Mouse (Mus musculus) liver, embryonic 14.5 days (tissue): ENCODE measurements around the gene Rfx5. TPM values are rescaled to one million over a fixed set of nuclear protein-coding genes. Genes with fewer than 3 reads are reported as not detected.

ENCODE experiments used
- ATAC-seq: fragments of 200-750 bp; cut with Nextera tagmentation; 2 replicates; pipeline ENCODE4 v1.8.0; 2017; ENCODE audit warnings: moderate number of reproducible peaks, mild to moderate bottlenecking, moderate library complexity; ENCODE audit not compliant: insufficient read depth
- DNase-seq, 3 experiments: peaks; one replicate each; pipeline ENCODE4 v3.0.0-alpha.2; 2012 to 2013; ENCODE audit warnings: low read depth in 3 of 3, low spot score in 3 of 3
- H3K27ac ChIP-seq: fragments of 300-500 bp; sonication (generic); 2 replicates; pipeline ENCODE4 v1.5.1; 2014; ENCODE audit warnings: moderate library complexity, mild to moderate bottlenecking, control low read depth, inconsistent platforms
- H3K27me3 ChIP-seq: fragments of 300-500 bp; sonication (generic); 2 replicates; pipeline ENCODE4 v1.6.1; 2014; ENCODE audit warnings: mild to moderate bottlenecking, low read length, moderate library complexity; ENCODE audit not compliant: control insufficient read depth, insufficient read depth
- H3K36me3 ChIP-seq: fragments of 300-500 bp; sonication (generic); replicated peaks from 2 replicates; pipeline ENCODE4 v1.6.1; 2014; ENCODE audit warnings: low read depth; ENCODE audit not compliant: control insufficient read depth, insufficient read depth
- H3K4me1 ChIP-seq, 2 experiments: fragments of 200-500 bp in 1 of 2; fragments of 300-500 bp in 1 of 2; sonication (generic) in 1 of 2; replicated peaks; 2 replicates each; pipeline ENCODE4 v1.6.1; 2012 to 2014; ENCODE audit warnings: antibody characterized with exemption in 1 of 2, inconsistent platforms in 1 of 2, low read length in 1 of 2; ENCODE audit not compliant: control insufficient read depth in 2 of 2, insufficient read depth in 2 of 2
- H3K4me2 ChIP-seq: fragments of 300-500 bp; sonication (generic); 2 replicates; pipeline ENCODE4 v1.6.1; 2014; ENCODE audit warnings: low read depth, mild to moderate bottlenecking, control low read depth, moderate library complexity
- H3K4me3 ChIP-seq, 2 experiments: fragments of 200-500 bp in 1 of 2; fragments of 300-500 bp in 1 of 2; sonication (generic) in 1 of 2; 2 replicates each; pipeline ENCODE4 v1.5.1; 2012 to 2014; ENCODE audit warnings: low read depth in 2 of 2, low read length in 2 of 2, mild to moderate bottlenecking in 2 of 2, control low read depth in 1 of 2, inconsistent platforms in 1 of 2, moderate library complexity in 1 of 2; ENCODE audit not compliant: insufficient read depth in 1 of 2
- H3K9ac ChIP-seq: fragments of 300-500 bp; sonication (generic); replicated peaks from 2 replicates; pipeline ENCODE4 v1.6.1; 2014; ENCODE audit warnings: mild to moderate bottlenecking, control low read depth, moderate library complexity
- H3K9me3 ChIP-seq: fragments of 300-500 bp; sonication (generic); 2 replicates; pipeline ENCODE4 v1.6.1; 2016; ENCODE audit warnings: low read length, mixed read lengths; ENCODE audit not compliant: control insufficient read depth
- CTCF ChIP-seq: IDR thresholded peaks from 2 replicates; pipeline ENCODE4 v1.5.1; 2016; ENCODE audit warnings: antibody characterized with exemption, low read depth, control low read depth
- EP300 ChIP-seq: IDR thresholded peaks from 2 replicates; pipeline ENCODE4 v1.6.1; 2016; ENCODE audit warnings: antibody characterized with exemption, low read depth
- WGBS: fragments of 180-500 bp; shearing (Covaris S2); extraction: QIAGEN DNeasy Blood & Tissue Kit; methylation state at CpG from one replicate; pipeline ENCODE4 v1.1.7; 2014; ENCODE audit not compliant: insufficient replicate concordance; 5-methylcytosine and 5-hydroxymethylcytosine counted together
- polyA plus RNA-seq, 2 experiments: library from polyadenylated mRNA; depleted of rRNA in 1 of 2; stranded (reverse) in 1 of 2; unstranded in 1 of 2; fragments of >200 nt; fragmentation: Nextera tagmentation in 1 of 2; extraction: Ambion mirVana in 1 of 2; gene quantifications; 2 replicates each; pipeline versions ENCODE4 v1.2.1 to v1.2.3; 2012 to 2014

Rfx5 gene
- polyA plus RNA-seq, 2 experiments = 1.5 to 2.3 TPM

DNA sequence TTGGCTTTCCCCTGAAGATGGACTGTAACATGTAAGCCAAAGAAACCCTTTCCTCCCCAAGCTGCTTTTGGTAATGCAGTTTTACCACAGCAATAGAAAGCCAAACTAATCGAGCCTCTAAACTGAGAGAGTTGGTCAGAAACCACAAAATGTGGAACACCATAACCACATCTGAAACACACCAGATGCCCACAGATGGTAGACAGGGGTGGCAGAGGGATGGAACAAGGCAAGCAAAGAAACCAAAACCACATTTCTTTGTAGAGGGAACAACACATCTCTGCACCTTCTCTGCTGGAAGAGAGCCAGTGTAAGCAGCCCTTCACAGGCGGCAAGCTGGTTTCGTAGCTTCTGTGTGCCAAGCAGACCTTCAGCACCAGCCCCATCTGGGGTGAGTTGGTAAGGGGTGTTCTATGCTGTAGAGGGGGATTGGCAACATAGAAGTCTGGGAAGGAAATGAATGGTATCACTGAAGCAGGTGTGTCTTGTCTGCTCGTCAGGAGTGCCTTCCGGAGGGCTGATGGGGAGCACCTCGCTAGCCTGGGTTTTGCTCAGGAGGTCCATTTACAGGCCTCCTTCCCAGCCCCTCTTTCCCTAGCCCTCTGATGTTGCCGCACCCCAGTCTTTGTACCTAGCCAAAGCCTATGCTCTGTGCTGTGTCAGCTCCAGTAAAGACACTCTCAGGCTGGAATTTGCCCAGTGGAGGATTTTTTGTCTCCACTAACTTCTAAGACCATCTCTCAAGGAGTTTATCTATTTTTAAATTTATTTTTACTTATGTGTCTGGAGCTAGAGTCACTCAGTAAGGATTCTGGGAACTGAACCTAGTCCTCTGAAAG is 37.8 kb upstream of the Rfx5 start:
- no peak overlapping the region for H3K9ac ChIP-seq
- TF ChIP-seq CTCF (no peak), EP300 (no peak)
- ATAC-seq (no peak), DNase-seq (no peak)
- no peaks in the 10 kb centered on the region for H3K27me3 ChIP-seq
- H3K9me3 ChIP-seq = no peaks in the 10 kb centered on the region
- no peak overlapping the region for H3K4me3 ChIP-seq
- peaks cover 13 to 22% of the 10 kb centered on the region in 2 experiments for H3K4me1 ChIP-seq
- H3K36me3 ChIP-seq = no peaks in the 10 kb centered on the region
- WGBS = 68% methylated on average over 7 of the region's 7 CpGs
- no peak overlapping the region for H3K27ac ChIP-seq
- no peak overlapping the region for H3K4me2 ChIP-seq

- Histone ChIP-seq H3K4me1 (peaks cover 13 to 24% of the 10 kb centered on the region in 2 experiments), H3K9ac (peak overlapping the region; percentile 45), H3K4me3 (no peak overlapping the region), H3K36me3 (no peaks in the 10 kb centered on the region), H3K27me3 (no peaks in the 10 kb centered on the region), H3K4me2 (peak overlapping the region; percentile 29; the same call in 1 of the 2 replicates), H3K27ac (peak overlapping the region; percentile 59), H3K9me3 (no peaks in the 10 kb centered on the region)
- DNase-seq (peak; percentile 54 to 59 (median 54)), ATAC-seq (peak; percentile 85)
- TF ChIP-seq EP300 = no peak
- TF ChIP-seq CTCF = no peak
- WGBS = 52% methylated on average over 14 of the region's 14 CpGs
These were observed 36.0 kb upstream of the Rfx5 start for GRCm38 (mm10) chr3:94917816-94918361.

DNA sequence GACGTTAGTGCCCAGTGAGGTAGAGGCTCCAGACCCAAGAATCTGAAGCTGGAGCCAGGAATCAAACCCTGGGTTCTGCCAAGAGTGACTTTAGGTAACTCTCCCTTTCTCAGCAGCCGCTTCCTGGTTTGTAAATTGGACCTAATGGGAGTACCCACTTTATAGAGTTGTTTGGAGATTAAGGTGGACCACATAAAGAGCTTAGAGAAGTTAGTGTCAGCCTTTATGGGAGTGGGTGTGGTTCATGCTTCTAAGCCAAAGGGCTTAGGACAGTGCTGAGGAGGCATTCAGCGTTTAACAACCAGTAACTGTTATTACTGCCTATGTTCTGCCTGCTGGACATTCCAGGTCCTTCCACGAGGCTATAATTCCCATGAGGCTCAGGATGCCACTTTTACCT is 35.0 kb upstream of the Rfx5 start:
- H3K27me3 ChIP-seq = no peaks in the 10 kb centered on the region
- WGBS = 75% methylated on average over 4 of the region's 4 CpGs
- DNase-seq (no peak), ATAC-seq (no peak)
- H3K27ac ChIP-seq = no peak overlapping the region
- H3K9ac ChIP-seq = no peak overlapping the region
- H3K36me3 ChIP-seq = no peaks in the 10 kb centered on the region
- H3K4me3 ChIP-seq = no peak overlapping the region
- no peak for TF ChIP-seq EP300
- no peak for TF ChIP-seq CTCF
- peaks cover 16 to 24% of the 10 kb centered on the region in 2 experiments for H3K4me1 ChIP-seq
- H3K9me3 ChIP-seq = no peaks in the 10 kb centered on the region
- no peak overlapping the region for H3K4me2 ChIP-seq

GRCm38 (mm10) chr3:94921104-94921503 is 32.8 kb upstream of the Rfx5 start:
- ATAC-seq = no peak
- Histone ChIP-seq H3K4me1 (peaks cover 22 to 41% of the 10 kb centered on the region in 2 experiments), H3K27me3 (no peaks in the 10 kb centered on the region), H3K4me2 (no peak overlapping the region), H3K9ac (no peak overlapping the region), H3K4me3 (no peak overlapping the region), H3K9me3 (no peaks in the 10 kb centered on the region), H3K27ac (no peak overlapping the region), H3K36me3 (no peaks in the 10 kb centered on the region)
- TF ChIP-seq CTCF (no peak), EP300 (no peak)
- DNase-seq = no peak
- WGBS = 55% methylated on average over 3 of the region's 3 CpGs

GRCm38 (mm10) chr3:94922333-94922732 is 31.5 kb upstream of the Rfx5 start:
- peaks cover 22 to 51% of the 10 kb centered on the region in 2 experiments for H3K4me1 ChIP-seq
- no peak overlapping the region for H3K9ac ChIP-seq
- no peak for ATAC-seq
- no peaks in the 10 kb centered on the region for H3K36me3 ChIP-seq
- H3K27ac ChIP-seq = no peak overlapping the region
- no peaks in the 10 kb centered on the region for H3K27me3 ChIP-seq
- H3K9me3 ChIP-seq = no peaks in the 10 kb centered on the region
- no peak overlapping the region for H3K4me2 ChIP-seq
- no peak for DNase-seq
- no peak overlapping the region for H3K4me3 ChIP-seq
- no peak for TF ChIP-seq CTCF
- no peak for TF ChIP-seq EP300
- 57% methylated on average over 3 of the region's 3 CpGs for WGBS
